Mouse (Mus musculus) frontal cortex, adult 2 months (tissue): ENCODE data around the gene Lbhd1. TPM values are rescaled to one million over a fixed set of nuclear protein-coding genes. Genes with fewer than 3 reads are reported as not detected.
A peak's percentile ranks its signal among the peaks of the same experiment; 100 is the strongest.

Source experiments
- DNase-seq, 2 experiments: peaks; one replicate each; pipeline ENCODE4 v3.0.0; 2022; ENCODE audit warnings: low spot score in 1 of 2; ENCODE audit errors: extremely low spot score in 1 of 2
- polyA plus RNA-seq: library from polyadenylated mRNA; depleted of rRNA; stranded (reverse); fragments of >200 nt; gene quantifications from 2 replicates; pipeline ENCODE4 v1.2.3, GENCODE M21; 2012

Gene Lbhd1
- polyA plus RNA-seq, 1 experiment = 4.0 TPM

GRCm38 (mm10) chr19:8908531-8908930 is 25.0 kb downstream of the Lbhd1 start:
- no peak for DNase-seq

- DNase-seq = peak in 1 of 2 experiments; percentile 60
Observed at GRCm38 (mm10) chr19:8911810-8912209, 28.3 kb downstream of the Lbhd1 start.

- peak in 1 of 2 experiments; percentile 42 for DNase-seq
Observed at GRCm38 (mm10) chr19:8914212-8914611, 30.7 kb downstream of the Lbhd1 start.

GRCm38 (mm10) chr19:8919000-8919399 is 35.5 kb downstream of the Lbhd1 start:
- DNase-seq = no peak

DNA sequence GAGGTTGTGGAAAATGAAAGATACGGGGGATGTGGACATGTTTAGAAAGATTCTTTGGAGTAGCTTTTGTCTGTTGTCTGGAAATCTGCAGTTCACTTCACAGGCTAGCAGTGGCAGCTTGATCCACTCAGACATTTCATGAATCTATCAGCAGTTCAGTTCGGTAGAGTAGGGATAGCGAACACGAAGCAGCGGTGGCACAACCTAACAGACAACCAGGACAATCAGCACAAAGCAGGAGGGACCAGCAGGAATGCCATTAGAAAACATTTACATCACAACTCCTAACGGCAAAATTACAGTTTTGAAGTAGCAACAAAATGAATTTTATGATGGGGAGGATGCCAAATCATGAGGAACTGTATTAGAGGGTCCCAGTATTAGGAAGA is 36.1 kb downstream of the Lbhd1 start:
- no peak for DNase-seq

DNA sequence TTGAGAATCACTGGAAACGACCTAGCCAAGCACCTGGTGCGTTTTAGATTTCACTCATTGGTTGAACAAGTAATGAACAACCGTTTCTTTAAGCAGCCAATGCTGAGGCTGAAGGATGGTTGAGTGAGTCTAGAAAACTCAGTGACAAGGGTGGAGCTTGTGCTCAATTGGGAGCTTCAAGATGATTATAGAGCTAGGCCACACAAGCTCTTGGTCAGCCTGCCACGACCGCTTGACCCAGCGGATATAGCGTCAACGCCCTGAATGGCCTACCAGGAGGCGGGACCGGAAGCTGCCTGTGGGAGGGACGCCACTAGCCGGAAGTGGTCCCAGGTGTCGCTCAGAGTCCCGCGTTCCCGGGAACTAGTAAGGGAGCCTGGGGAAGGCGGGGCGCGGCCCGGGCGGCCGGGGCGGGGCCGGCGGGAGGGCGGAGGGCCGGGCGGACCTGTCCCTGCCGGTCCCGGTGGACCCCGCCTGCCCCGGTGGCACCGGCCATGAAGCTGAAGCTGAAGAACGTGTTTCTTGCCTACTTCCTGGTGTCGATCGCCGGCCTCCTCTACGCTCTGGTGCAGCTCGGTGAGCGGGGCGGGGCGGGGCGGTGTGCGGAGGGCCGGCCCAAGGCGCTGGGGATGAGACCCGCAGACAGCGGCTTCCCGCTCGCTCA is 36.7 kb downstream of the Lbhd1 start, which contains the start of gene B3gat3:
B3gat3 (plus strand) TSS at position 302 of the 664 bp plus-strand sequence.
- peak; percentile 91 to 95 for DNase-seq

GRCm38 (mm10) chr19:8920836-8921291 is 37.3 kb downstream of the Lbhd1 start:
- no peak for DNase-seq

GRCm38 (mm10) chr19:8921741-8922140 is 38.2 kb downstream of the Lbhd1 start:
- no peak for DNase-seq

DNA sequence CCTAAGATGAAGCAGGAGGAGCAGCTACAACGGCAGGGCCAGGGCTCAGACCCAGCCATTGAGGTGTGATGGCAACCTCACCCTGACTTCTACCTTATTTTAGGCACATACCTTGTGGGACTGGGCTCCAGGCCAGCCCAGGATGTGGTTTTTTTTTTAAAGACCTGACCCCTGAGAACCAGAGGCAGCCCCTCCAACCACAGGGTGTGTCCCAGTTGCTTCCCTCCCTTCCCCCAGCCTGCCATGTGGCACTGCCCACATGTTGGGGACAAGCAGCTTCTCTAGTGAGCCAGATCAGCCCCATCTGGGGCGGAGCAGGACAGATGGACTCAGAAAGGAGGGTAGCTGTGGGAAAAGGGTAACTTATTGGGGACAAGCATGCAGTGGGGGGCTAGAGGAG is 43.2 kb downstream of the Lbhd1 start:
- no peak for DNase-seq

DNA sequence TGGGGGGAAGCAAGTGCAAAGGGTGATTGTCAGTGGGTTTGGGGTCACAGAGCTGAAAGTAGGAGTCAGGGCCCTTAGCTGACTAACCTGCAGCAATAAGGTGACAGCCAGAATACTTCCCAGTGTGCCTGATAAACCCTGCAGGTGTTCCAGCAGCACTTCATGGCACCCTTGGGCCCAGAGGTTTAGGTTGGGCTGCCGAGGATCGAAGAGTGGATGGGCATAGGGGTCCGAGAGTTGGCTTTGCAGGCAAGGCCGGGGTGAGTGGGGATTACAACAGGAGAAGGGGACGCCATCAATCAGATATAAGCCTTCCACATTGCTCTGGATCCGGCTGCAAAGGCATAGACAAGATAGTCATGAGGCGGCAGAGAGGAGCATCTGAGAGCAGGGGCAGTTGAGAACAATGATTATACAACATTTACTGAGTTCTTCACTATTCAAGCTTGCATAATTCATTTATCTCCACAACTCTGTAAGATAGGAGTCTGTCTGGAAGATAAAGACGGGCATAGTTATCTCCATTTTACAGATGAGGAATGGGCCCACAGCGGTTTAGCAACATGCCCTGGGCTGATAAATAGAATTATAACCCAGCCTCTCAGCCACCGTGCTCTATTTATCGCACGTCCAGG is 44.5 kb downstream of the Lbhd1 start:
- no peak for DNase-seq

- no peak for DNase-seq
Observed at GRCm38 (mm10) chr19:8928689-8929223, 45.2 kb downstream of the Lbhd1 start.

DNA sequence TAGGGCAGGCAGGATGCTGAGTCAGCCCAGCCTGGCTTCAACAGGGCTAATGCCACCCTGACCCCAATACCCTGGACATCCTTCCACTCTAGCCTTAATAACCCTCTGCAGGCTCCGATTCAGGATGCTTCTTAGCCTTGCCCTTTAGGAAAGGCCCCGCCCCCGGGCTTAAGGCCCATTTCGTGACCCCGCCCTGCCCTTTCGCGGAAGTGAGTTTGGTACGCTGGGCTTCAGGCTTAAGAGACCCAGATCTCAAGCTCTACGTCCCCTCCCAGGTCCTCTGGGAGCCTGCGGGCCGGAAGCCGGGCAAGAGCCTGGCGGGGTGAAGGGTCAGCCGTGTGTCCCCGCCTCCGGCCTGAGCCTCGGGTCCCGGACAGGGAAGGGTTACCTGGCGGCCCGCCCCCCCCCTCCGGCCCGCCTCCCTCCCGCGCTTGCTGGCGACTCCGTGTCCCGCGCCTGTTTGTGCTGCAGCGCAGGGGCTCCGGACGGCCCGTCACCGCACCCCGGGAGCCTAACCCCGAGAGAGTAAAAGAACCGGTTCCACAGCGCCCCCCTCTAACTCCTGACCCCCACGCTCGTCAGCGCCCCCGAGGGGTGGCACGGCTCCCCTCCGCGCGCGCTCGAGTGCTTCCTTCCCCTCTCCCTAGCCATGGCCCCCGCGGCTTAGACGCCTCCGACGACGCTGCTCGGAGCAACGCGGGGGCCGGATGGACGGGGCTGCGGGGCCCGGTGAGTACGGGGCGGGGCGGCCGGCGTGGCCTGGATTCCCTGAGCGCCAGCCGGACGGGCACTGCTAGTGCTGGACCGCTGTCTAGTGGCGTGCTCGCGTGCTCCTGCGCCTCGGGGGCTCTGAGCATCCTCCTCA is 45.9 kb downstream of the Lbhd1 start, which contains the start of the genes Rom1 and Eml3:
Rom1 (minus strand) TSS at position 133 of the 865 bp plus-strand sequence.
Eml3 (plus strand) TSS at position 329 of the 865 bp plus-strand sequence.
- DNase-seq = no peak

DNA sequence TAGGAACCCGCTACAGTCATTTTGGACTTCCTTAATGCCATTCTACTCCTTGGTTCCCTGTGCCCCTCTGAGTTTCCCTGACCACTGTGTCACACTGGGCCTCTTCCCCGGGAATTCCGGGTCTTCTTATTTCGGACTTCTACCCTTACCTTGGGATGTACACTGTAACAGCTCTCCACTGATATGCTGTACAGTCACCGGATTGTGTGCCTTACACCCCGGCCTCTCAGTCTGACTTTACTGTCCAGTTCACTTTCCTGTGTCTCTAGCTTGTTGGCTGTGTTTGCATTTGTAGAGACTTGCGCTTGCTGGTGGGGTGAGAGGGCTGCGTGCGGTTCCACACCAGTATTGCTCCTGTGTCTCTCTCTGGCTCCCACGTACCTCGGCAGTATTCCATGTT is 46.6 kb downstream of the Lbhd1 start:
- no peak for DNase-seq

- no peak for DNase-seq
Observed at GRCm38 (mm10) chr19:8930771-8931170, 47.2 kb downstream of the Lbhd1 start.

DNA sequence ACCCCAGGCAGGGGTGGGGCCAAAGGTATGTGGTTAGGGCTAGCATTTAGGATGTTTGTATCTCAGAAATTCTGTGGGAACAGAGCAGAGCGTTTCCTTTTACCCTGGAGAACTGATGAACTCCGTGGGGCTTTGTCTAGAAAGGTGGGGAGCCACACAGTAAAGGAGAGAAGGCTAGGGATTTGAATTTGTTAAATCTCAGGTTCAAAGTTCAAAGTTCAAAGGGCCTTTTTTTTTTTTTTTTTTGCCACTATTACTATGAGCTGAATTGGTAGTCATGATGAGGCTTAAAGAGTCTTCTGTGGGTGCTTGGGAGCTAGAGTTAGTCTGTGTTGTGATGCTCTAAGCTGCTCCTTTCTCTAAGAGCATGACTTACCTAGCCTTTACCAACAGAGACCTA is 53.2 kb downstream of the Lbhd1 start:
- DNase-seq = no peak

DNA sequence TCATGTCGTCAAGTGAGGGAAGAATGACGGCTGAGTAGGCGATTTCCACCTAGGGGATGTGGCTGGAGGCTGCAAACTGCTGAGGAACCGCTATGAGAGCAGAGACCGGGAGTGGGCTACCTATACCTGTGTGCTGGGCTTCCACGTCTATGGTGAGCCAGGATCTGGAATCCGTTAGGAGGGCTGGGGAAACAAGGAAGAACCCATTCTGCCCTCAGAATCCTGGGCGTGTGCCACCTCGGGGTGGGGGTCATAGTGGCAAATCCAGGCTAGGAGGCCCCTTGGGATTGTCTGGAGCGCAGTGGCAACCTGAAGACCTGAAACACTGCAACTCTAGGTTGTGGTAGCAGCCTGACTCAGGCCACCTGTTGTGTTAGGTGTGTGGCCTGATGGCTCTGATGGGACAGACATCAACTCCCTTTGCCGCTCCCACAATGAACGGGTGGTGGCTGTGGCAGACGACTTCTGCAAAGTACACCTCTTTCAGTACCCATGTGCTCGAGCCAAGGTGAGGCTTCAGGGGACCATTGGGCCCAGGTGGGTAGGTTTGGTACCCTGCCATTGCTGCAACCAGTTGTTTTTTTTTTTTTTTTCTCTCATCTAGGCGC is 57.1 kb downstream of the Lbhd1 start:
- DNase-seq = no peak

DNA sequence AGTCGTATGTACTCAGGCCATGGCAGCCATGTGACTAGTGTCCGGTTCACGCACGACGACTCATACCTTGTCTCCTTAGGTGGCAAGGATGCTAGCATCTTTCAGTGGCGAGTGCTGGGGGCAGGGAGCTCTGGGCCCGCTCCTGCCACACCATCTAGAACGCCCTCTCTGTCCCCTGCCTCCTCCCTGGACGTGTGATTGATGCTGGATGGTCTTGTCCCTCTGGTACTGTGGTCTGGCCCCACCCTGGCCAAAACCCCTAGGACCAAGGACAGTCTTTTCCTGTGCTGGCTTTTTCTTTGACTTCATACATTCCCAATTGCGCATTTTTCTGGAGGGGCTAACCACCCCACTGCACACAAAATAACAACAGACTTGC is 57.6 kb downstream of the Lbhd1 start:
- no peak for DNase-seq

- peak; percentile 85 to 95 for DNase-seq
Observed at GRCm38 (mm10) chr19:8941515-8942217, 58.1 kb downstream of the Lbhd1 start, which contains the start of gene Mta2. Gene Mta2 (plus strand): TSS chr19:8941875.
